Mouse (Mus musculus): ENCODE results near the gene Ush2a. TPM values are rescaled to one million over a fixed set of nuclear protein-coding genes. Genes with fewer than 3 reads are reported as not detected.

Ush2a gene
- polyA plus RNA-seq, 1 experiment from 2014 or later: 0.29 TPM

DNA sequence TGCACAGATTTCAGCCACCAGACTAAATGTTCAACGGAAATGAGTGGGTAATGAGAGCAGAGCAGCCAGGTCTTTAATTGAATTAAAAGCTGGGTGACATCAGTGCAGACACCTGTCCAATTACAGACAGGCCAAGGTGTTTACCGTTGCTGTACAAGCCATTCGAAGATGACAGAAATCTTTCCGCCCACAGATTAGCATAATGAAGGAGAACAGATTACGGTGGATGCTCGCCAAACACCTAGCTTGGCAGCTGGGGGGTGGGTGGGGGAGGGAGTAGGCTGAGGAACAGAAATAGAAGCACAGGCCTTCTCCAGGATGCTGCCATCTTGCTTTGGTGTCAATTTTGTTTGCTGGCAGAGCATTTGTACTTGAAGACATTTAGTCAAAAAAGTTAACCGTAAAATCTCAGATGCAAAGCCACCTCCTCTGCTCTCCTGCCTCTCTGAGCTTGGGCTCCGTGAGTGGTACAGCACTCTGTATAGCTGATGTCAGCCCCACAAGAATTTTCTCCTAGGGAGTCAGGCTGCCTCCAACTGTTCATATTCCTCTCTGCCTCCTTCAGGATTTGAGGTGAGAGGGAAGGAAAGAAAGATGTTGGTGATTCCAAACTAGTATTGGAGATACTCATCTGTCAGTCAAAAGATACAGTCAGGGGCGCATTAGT lies 306.6 kb downstream of the Ush2a start:
- Histone ChIP-seq H3K4me3 (no peak overlapping the region), H3K36me3 (no peaks in the 10 kb centered on the region), H3K9ac (no peak overlapping the region), H3K4me1 (replicated peaks) (0 out of 2 replicates have a peak, but pooled peaks cover 8% of the 10 kb centered on the region), H3K27me3 (no peaks in the 10 kb centered on the region), H3K9me3 (no peaks in the 10 kb centered on the region), H3K4me2 (no peak overlapping the region), H3K27ac (no peak overlapping the region)
- WGBS: 73% methylated on average over 9 of the region's 9 CpGs
- ATAC-seq (ENCODE audit: low FRiP score): no peak

- ATAC-seq (ENCODE audit: low FRiP score): no peak
- Histone ChIP-seq H3K4me1 (replicated peaks) (peaks cover 10% of the 10 kb centered on the region), H3K27ac (peak overlapping the region; percentile 44; the same call in 1 of the 2 replicates), H3K4me2 (0 out of 2 replicates have a peak overlapping the region, but pooled peaks have one; percentile 4), H3K36me3 (no peaks in the 10 kb centered on the region), H3K9me3 (no peaks in the 10 kb centered on the region), H3K27me3 (no peaks in the 10 kb centered on the region), H3K4me3 (no peak overlapping the region), H3K9ac (no peak overlapping the region)
- WGBS: 45% methylated on average over 8 of the region's 8 CpGs
Observed at GRCm38 (mm10) chr1:188576246-188576747, 314.5 kb downstream of the Ush2a start.

DNA sequence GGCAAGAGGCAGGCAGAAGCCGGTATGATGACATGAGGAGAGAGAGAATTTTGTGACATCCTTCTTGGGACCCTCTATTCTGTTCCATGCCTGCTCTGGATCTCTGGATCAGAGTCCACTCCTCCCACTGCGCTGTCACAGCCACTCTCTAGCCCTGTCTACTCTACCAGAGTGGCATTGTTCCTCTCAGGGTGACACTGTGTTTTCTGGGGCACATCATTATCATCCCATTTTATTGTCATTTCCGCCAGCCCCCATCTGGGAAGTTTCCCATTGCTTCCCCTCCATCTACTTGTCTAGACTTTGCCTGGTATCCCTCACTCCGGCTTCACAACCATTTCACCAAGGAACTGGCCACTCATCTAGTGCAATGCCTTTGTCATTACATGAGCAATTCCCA lies 315.6 kb downstream of the Ush2a start:
- H3K36me3 ChIP-seq: no peaks in the 10 kb centered on the region
- no peak overlapping the region for H3K4me2 ChIP-seq
- H3K4me3 ChIP-seq: no peak overlapping the region
- H3K4me1 ChIP-seq (replicated peaks): peaks cover 10% of the 10 kb centered on the region
- ATAC-seq (ENCODE audit: low FRiP score): no peak
- WGBS: 89% methylated on average over 4 of the region's 4 CpGs
- no peaks in the 10 kb centered on the region for H3K9me3 ChIP-seq
- no peaks in the 10 kb centered on the region for H3K27me3 ChIP-seq
- H3K27ac ChIP-seq: no peak overlapping the region
- no peak overlapping the region for H3K9ac ChIP-seq

DNA sequence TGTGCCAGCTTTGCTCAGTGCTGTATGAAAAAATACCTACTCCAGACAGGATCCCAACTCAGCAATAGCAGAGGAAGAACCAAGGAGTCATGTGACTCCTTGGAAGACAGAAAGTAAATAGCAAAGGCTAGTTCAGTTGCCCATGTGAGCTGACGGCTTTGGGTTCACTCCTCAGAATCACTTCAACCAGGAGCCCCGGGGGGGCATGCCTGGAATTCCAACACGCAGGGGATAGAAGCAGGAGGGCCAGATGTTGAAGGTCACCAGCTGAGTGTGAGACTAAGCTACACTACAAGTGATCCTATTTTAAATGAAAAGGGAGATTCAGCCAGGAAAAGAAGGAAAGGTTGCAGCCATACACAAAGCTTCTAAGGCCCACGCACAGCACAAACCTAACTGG lies 319.3 kb downstream of the Ush2a start:
- 41% methylated on average over 4 of the region's 4 CpGs for WGBS
- Histone ChIP-seq H3K4me3 (no peak overlapping the region), H3K9ac (no peak overlapping the region), H3K9me3 (no peaks in the 10 kb centered on the region), H3K27ac (no peak overlapping the region), H3K4me1 (replicated peaks) (peaks cover 7% of the 10 kb centered on the region), H3K4me2 (no peak overlapping the region), H3K36me3 (no peaks in the 10 kb centered on the region), H3K27me3 (no peaks in the 10 kb centered on the region)
- ATAC-seq (ENCODE audit: low FRiP score): no peak

GRCm38 (mm10) chr1:188595251-188595650 lies 333.4 kb downstream of the Ush2a start:
- Histone ChIP-seq H3K4me1 (replicated peaks) (no peaks in the 10 kb centered on the region), H3K9me3 (peaks cover 2% of the 10 kb centered on the region; the same call in 1 of the 2 replicates), H3K4me3 (no peak overlapping the region), H3K27me3 (no peaks in the 10 kb centered on the region), H3K36me3 (no peaks in the 10 kb centered on the region), H3K27ac (no peak overlapping the region), H3K4me2 (no peak overlapping the region), H3K9ac (no peak overlapping the region)
- WGBS: 65% methylated on average over 4 of the region's 4 CpGs
- ATAC-seq (ENCODE audit: low FRiP score): no peak

DNA sequence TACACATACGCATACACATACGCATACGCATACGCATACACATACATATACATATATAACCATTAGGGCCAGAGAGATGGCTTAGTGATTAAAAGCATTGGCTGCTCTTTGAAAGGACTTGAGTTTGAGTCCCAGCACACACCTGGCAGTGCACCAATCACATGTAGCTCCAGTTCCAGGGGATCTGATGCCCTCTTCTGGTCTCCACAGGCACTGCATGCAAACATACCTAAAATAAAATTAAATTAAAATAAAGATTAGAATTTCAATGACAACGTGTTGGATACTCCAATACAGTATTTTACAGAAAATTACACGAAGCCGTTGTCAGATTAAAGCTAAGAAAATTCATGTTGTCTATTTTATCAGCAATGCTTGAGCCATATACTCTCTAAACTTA lies 336.2 kb downstream of the Ush2a start:
- peaks cover 2% of the 10 kb centered on the region; the same call in 1 of the 2 replicates for H3K9me3 ChIP-seq
- H3K4me3 ChIP-seq: no peak overlapping the region
- H3K36me3 ChIP-seq: no peaks in the 10 kb centered on the region
- H3K4me2 ChIP-seq: no peak overlapping the region
- 88% methylated on average over 7 of the region's 7 CpGs for WGBS
- no peak for ATAC-seq (ENCODE audit: low FRiP score)
- H3K27me3 ChIP-seq: no peaks in the 10 kb centered on the region
- H3K4me1 ChIP-seq (replicated peaks): no peaks in the 10 kb centered on the region
- no peak overlapping the region for H3K9ac ChIP-seq
- H3K27ac ChIP-seq: no peak overlapping the region

DNA sequence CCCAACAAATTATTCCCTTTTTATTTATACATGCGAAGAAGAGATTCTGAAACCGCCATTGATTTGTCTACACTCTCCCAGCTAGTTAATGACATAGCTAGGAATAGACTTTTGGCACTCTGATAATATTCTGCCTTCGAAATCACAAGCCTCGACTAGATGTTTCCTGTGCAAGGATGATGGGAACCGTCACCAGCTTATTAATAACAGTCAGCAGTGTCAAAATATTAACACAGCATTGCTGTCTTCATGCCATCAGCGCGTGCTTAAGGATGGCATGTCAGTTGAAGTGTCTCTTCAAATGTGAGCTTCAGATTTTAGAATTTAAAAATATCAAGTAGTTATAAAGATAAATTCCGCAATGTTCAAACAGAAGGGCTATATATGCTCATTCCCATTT lies 337.3 kb downstream of the Ush2a start:
- Histone ChIP-seq H3K36me3 (no peaks in the 10 kb centered on the region), H3K9ac (no peak overlapping the region), H3K27me3 (no peaks in the 10 kb centered on the region), H3K4me3 (no peak overlapping the region), H3K27ac (no peak overlapping the region), H3K4me1 (replicated peaks) (no peaks in the 10 kb centered on the region), H3K4me2 (no peak overlapping the region), H3K9me3 (peaks cover 2% of the 10 kb centered on the region; the same call in 1 of the 2 replicates)
- no peak for ATAC-seq (ENCODE audit: low FRiP score)
- WGBS: 91% methylated on average over 8 of the region's 8 CpGs

DNA sequence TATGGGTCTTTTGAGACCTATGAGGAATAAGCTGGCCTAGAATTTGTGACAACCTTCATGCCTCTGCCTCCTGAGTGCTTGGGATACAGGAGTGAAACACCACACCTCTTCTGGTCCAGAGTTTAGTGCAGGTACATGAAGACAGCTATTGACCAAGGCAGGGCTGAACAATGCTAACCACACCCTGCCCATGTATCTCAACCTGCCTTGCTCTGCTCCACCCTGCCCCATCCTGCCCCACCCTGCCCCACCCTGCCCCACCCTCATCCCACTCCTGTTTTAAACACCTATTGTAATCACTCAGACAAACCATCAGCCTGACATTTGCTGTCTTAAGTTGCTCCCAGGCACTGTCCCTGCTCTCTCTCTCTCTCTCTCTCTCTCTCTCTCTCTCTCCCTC lies 344.6 kb downstream of the Ush2a start:
- no peak for ATAC-seq (ENCODE audit: low FRiP score)
- Histone ChIP-seq H3K9me3 (no peaks in the 10 kb centered on the region), H3K4me3 (no peak overlapping the region), H3K4me2 (no peak overlapping the region), H3K9ac (no peak overlapping the region), H3K27me3 (no peaks in the 10 kb centered on the region), H3K36me3 (no peaks in the 10 kb centered on the region), H3K4me1 (replicated peaks) (no peaks in the 10 kb centered on the region), H3K27ac (no peak overlapping the region)

GRCm38 (mm10) chr1:188616547-188616946 lies 354.7 kb downstream of the Ush2a start:
- Histone ChIP-seq H3K4me3 (no peak overlapping the region), H3K4me2 (no peak overlapping the region), H3K9ac (no peak overlapping the region), H3K27me3 (no peaks in the 10 kb centered on the region), H3K36me3 (no peaks in the 10 kb centered on the region), H3K4me1 (replicated peaks) (no peaks in the 10 kb centered on the region), H3K27ac (no peak overlapping the region), H3K9me3 (no peaks in the 10 kb centered on the region)
- WGBS: 81% methylated on average over 5 of the region's 5 CpGs
- no peak for ATAC-seq (ENCODE audit: low FRiP score)

- no peaks in the 10 kb centered on the region for H3K4me1 ChIP-seq (replicated peaks)
- no peaks in the 10 kb centered on the region for H3K36me3 ChIP-seq
- no peak overlapping the region for H3K9ac ChIP-seq
- H3K27ac ChIP-seq: no peak overlapping the region
- H3K9me3 ChIP-seq: no peaks in the 10 kb centered on the region
- no peak for ATAC-seq (ENCODE audit: low FRiP score)
- WGBS: 42% methylated on average over 4 of the region's 4 CpGs
- H3K4me2 ChIP-seq: no peak overlapping the region
- H3K27me3 ChIP-seq: peaks cover 2% of the 10 kb centered on the region; the same call in 1 of the 2 replicates
- H3K4me3 ChIP-seq: no peak overlapping the region
Observed at GRCm38 (mm10) chr1:188633736-188634135, 371.9 kb downstream of the Ush2a start.

DNA sequence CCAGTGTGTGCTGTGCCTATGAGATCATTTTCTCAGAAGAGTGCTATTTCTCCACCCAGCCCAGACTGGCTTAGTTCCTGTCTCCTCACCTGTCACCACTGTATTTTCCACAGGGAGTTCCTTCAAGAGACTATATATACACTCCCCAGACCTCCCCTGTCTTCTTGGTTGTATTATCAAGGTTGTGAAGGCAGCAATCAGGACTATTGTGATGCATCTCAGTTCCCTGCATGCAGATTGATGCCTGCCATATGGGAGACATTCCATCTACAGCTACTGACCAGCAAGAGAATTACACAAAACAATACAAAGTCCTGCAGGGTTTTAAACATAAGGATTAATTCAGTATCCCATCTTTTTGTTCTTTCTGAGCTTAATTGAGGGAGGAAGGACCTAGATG lies 377.8 kb downstream of the Ush2a start:
- Histone ChIP-seq H3K27ac (no peak overlapping the region), H3K27me3 (no peaks in the 10 kb centered on the region), H3K36me3 (no peaks in the 10 kb centered on the region), H3K4me2 (no peak overlapping the region), H3K9ac (no peak overlapping the region), H3K4me1 (replicated peaks) (no peaks in the 10 kb centered on the region), H3K4me3 (no peak overlapping the region), H3K9me3 (no peaks in the 10 kb centered on the region)
- no peak for ATAC-seq (ENCODE audit: low FRiP score)

DNA sequence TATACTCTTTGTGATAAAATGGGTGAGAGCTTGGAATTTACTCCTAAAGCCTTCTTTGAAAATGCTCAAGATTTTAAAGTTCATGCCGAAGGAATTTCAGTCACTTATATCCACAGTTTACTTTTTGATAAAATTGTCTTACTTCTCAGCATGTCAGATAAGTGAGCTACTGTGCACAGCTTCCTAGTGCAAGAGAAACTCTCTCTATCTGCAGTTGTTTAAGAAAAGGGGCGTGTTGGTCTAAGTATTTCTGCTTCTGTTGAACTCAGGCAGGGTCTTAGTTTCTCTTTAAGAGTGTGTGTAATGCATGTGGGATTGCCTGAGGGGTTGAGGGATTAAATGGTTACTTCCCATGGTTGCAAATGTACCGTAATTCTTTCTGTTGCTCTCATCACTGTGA lies 381.3 kb downstream of the Ush2a start:
- H3K4me2 ChIP-seq: no peak overlapping the region
- H3K9me3 ChIP-seq: no peaks in the 10 kb centered on the region
- 88% methylated on average over 3 of the region's 3 CpGs for WGBS
- no peak overlapping the region for H3K9ac ChIP-seq
- H3K4me1 ChIP-seq (replicated peaks): no peaks in the 10 kb centered on the region
- ATAC-seq (ENCODE audit: low FRiP score): no peak
- H3K27me3 ChIP-seq: no peaks in the 10 kb centered on the region
- no peaks in the 10 kb centered on the region for H3K36me3 ChIP-seq
- H3K4me3 ChIP-seq: no peak overlapping the region
- no peak overlapping the region for H3K27ac ChIP-seq

DNA sequence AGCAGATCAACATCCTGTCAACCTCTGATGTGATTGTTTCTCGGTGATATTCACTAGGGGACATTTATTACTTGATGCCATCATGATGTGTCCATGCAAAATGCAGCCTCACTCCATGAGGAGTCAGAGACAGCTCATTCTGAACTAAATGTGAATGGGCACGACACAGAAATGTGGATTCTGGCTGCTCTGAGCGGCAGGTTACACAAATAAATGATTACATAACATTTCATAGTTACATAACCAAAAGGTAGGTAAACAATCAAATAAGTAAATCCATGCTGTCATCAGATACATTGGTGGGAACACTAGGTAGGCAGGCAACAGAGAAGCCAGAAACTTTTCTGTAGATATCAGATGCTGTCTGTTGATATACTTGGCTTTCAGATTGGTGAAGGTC lies 391.2 kb downstream of the Ush2a start:
- Histone ChIP-seq H3K4me1 (replicated peaks) (0 out of 2 replicates have a peak, but pooled peaks cover 6% of the 10 kb centered on the region), H3K4me2 (no peak overlapping the region), H3K27ac (no peak overlapping the region), H3K9ac (no peak overlapping the region), H3K27me3 (no peaks in the 10 kb centered on the region), H3K4me3 (no peak overlapping the region), H3K9me3 (no peaks in the 10 kb centered on the region), H3K36me3 (no peaks in the 10 kb centered on the region)
- no peak for ATAC-seq (ENCODE audit: low FRiP score)
- 86% methylated on average over 3 of the region's 3 CpGs for WGBS

Measured in hindbrain, embryonic 13.5 days (tissue).